Mouse (Mus musculus) stomach, postnatal 0 days (tissue): ENCODE measurements at regions not wholly inside any gene's neighbourhood (a gene's known extent, or its start where the extent isn't known, plus 50 kb on each side); places are given as distances from the start of the nearest gene placed in this dataset.

Experiments
- ATAC-seq: fragments of 200-750 bp; cut with Nextera tagmentation; 2 replicates; pipeline ENCODE4 v1.8.0; 2017; ENCODE audit not compliant: low FRiP score, low TSS enrichment
- DNase-seq: peaks from one replicate; pipeline ENCODE4 v3.0.0-alpha.2; 2016; ENCODE audit warnings: low spot score
- H3K27ac ChIP-seq: fragments of 300-500 bp; sonication (generic); replicated peaks from 2 replicates; pipeline ENCODE4 v1.5.1; 2014; ENCODE audit warnings: mild to moderate bottlenecking, control low read depth
- H3K27me3 ChIP-seq: fragments of 300-500 bp; sonication (generic); 2 replicates; pipeline ENCODE4 v1.6.1; 2014; ENCODE audit warnings: low read length; ENCODE audit not compliant: control insufficient read depth, insufficient read depth
- H3K36me3 ChIP-seq: fragments of 300-500 bp; sonication (generic); 2 replicates; pipeline ENCODE4 v1.6.1; 2014; ENCODE audit warnings: low read length, mixed read lengths; ENCODE audit not compliant: control insufficient read depth, insufficient read depth
- H3K4me1 ChIP-seq: fragments of 300-500 bp; sonication (generic); replicated peaks from 2 replicates; pipeline ENCODE4 v1.6.1; 2014; ENCODE audit warnings: antibody characterized with exemption; ENCODE audit not compliant: control insufficient read depth, insufficient read depth
- H3K4me2 ChIP-seq: fragments of 300-500 bp; sonication (generic); replicated peaks from 2 replicates; pipeline ENCODE4 v1.6.1; 2014; ENCODE audit warnings: low read depth, mild to moderate bottlenecking, control low read depth, moderate library complexity
- H3K4me3 ChIP-seq: fragments of 300-500 bp; sonication (generic); 2 replicates; pipeline ENCODE4 v1.5.1; 2014; ENCODE audit warnings: low read depth, low read length, control low read depth
- H3K9ac ChIP-seq: fragments of 300-500 bp; sonication (generic); 2 replicates; pipeline ENCODE4 v1.6.1; 2014; ENCODE audit warnings: mild to moderate bottlenecking, low read length, control low read depth, mixed read lengths
- H3K9me3 ChIP-seq: fragments of 300-500 bp; sonication (generic); 2 replicates; pipeline ENCODE4 v1.6.1; 2016; ENCODE audit warnings: low read length; ENCODE audit not compliant: control insufficient read depth
- CTCF ChIP-seq: IDR thresholded peaks from 2 replicates; pipeline ENCODE4 v1.5.1; 2016; ENCODE audit warnings: antibody characterized with exemption, low read depth, mild to moderate bottlenecking, moderate library complexity
- EP300 ChIP-seq: optimal IDR thresholded peaks from 2 replicates; pipeline ENCODE3; 2016; ENCODE audit warnings: antibody characterized with exemption
- WGBS: fragments of 180-500 bp; shearing (Covaris S2); extraction: QIAGEN DNeasy Blood & Tissue Kit; methylation state at CpG from one replicate; pipeline ENCODE4 v1.1.7; 2014; 5-methylcytosine and 5-hydroxymethylcytosine counted together

GRCm38 (mm10) chr3:41234191-41234590, 151.3 kb upstream of the Pgrmc2 start:
- no peak overlapping the region for H3K9ac ChIP-seq
- no peak overlapping the region for H3K4me2 ChIP-seq
- no peak for TF ChIP-seq EP300
- TF ChIP-seq CTCF, result no peak
- DNase-seq, result no peak
- H3K4me1 ChIP-seq, result no peaks in the 10 kb centered on the region
- ATAC-seq, result no peak
- H3K27ac ChIP-seq, result no peak overlapping the region
- H3K9me3 ChIP-seq, result no peaks in the 10 kb centered on the region
- H3K27me3 ChIP-seq, result no peaks in the 10 kb centered on the region
- H3K36me3 ChIP-seq, result no peaks in the 10 kb centered on the region
- H3K4me3 ChIP-seq, result no peak overlapping the region
- WGBS, result 68% methylated on average over 7 of the region's 7 CpGs

- no peaks in the 10 kb centered on the region for H3K4me1 ChIP-seq
- WGBS, result 74% methylated on average over 8 of the region's 8 CpGs
- H3K27ac ChIP-seq, result no peak overlapping the region
- no peak overlapping the region for H3K9ac ChIP-seq
- TF ChIP-seq CTCF (no peak), EP300 (no peak)
- H3K4me2 ChIP-seq, result no peak overlapping the region
- DNase-seq, result no peak
- no peak overlapping the region for H3K4me3 ChIP-seq
- no peaks in the 10 kb centered on the region for H3K36me3 ChIP-seq
- no peaks in the 10 kb centered on the region for H3K9me3 ChIP-seq
- no peak for ATAC-seq
- no peaks in the 10 kb centered on the region for H3K27me3 ChIP-seq
Measured at GRCm38 (mm10) chr3:41233439-41233838, 150.6 kb upstream of the Pgrmc2 start.

- no peak overlapping the region for H3K9ac ChIP-seq
- TF ChIP-seq EP300 (no peak), CTCF (no peak)
- H3K27ac ChIP-seq, result no peak overlapping the region
- no peaks in the 10 kb centered on the region for H3K36me3 ChIP-seq
- no peaks in the 10 kb centered on the region for H3K9me3 ChIP-seq
- H3K4me1 ChIP-seq, result no peaks in the 10 kb centered on the region
- no peak overlapping the region for H3K4me3 ChIP-seq
- ATAC-seq (no peak), DNase-seq (no peak)
- H3K27me3 ChIP-seq, result no peaks in the 10 kb centered on the region
- no peak overlapping the region for H3K4me2 ChIP-seq
- WGBS, result 90% methylated on average over 3 of the region's 3 CpGs
Measured at GRCm38 (mm10) chr3:41230961-41231377, 148.1 kb upstream of the Pgrmc2 start.

GRCm38 (mm10) chr3:41229493-41229892, 146.6 kb upstream of the Pgrmc2 start:
- H3K27me3 ChIP-seq, result no peaks in the 10 kb centered on the region
- no peak overlapping the region for H3K27ac ChIP-seq
- no peak overlapping the region for H3K9ac ChIP-seq
- TF ChIP-seq CTCF (no peak), EP300 (no peak)
- no peak overlapping the region for H3K4me3 ChIP-seq
- ATAC-seq, result no peak
- 55% methylated on average over 2 of the region's 2 CpGs for WGBS
- no peaks in the 10 kb centered on the region for H3K36me3 ChIP-seq
- no peak overlapping the region for H3K4me2 ChIP-seq
- DNase-seq, result no peak
- no peaks in the 10 kb centered on the region for H3K4me1 ChIP-seq
- H3K9me3 ChIP-seq, result no peaks in the 10 kb centered on the region

GRCm38 (mm10) chr3:41228536-41228935, 145.7 kb upstream of the Pgrmc2 start:
- 11% methylated on average over 7 of the region's 7 CpGs for WGBS
- no peak overlapping the region for H3K4me2 ChIP-seq
- H3K9ac ChIP-seq, result no peak overlapping the region
- no peaks in the 10 kb centered on the region for H3K9me3 ChIP-seq
- no peaks in the 10 kb centered on the region for H3K36me3 ChIP-seq
- no peaks in the 10 kb centered on the region for H3K4me1 ChIP-seq
- no peaks in the 10 kb centered on the region for H3K27me3 ChIP-seq
- H3K27ac ChIP-seq, result no peak overlapping the region
- ATAC-seq (peak; percentile 85), DNase-seq (peak; percentile 38)
- no peak overlapping the region for H3K4me3 ChIP-seq
- no peak for TF ChIP-seq EP300
- peak; percentile 88 for TF ChIP-seq CTCF

- Histone ChIP-seq H3K4me1 (no peaks in the 10 kb centered on the region), H3K9ac (no peak overlapping the region), H3K27me3 (no peaks in the 10 kb centered on the region), H3K27ac (no peak overlapping the region), H3K9me3 (no peaks in the 10 kb centered on the region), H3K4me3 (no peak overlapping the region), H3K4me2 (no peak overlapping the region), H3K36me3 (no peaks in the 10 kb centered on the region)
- DNase-seq (no peak), ATAC-seq (no peak)
- TF ChIP-seq EP300 (no peak), CTCF (no peak)
Measured at GRCm38 (mm10) chr3:41220746-41221145, 137.9 kb upstream of the Pgrmc2 start.
